Mouse (Mus musculus) heart, embryonic 16.5 days (tissue): ENCODE data around the gene Ap1g1. TPM values are rescaled to one million over a fixed set of nuclear protein-coding genes. Genes with fewer than 3 reads are reported as not detected.

ENCODE experiments used
- ATAC-seq: fragments of 200-750 bp; cut with Nextera tagmentation; replicated peaks from 2 replicates; pipeline ENCODE4 v1.8.0; 2017; ENCODE audit warnings: moderate number of reproducible peaks; ENCODE audit not compliant: insufficient read depth, low FRiP score; ENCODE audit errors: extremely low read depth
- H3K27ac ChIP-seq: fragments of 300-500 bp; sonication (generic); 2 replicates; pipeline ENCODE4 v1.5.1; 2014; ENCODE audit warnings: mild to moderate bottlenecking, low read length, control low read depth, moderate library complexity
- H3K27me3 ChIP-seq: fragments of 300-500 bp; sonication (generic); 2 replicates; pipeline ENCODE4 v1.6.1; 2014; ENCODE audit warnings: low read length, mixed read lengths; ENCODE audit not compliant: control insufficient read depth, insufficient read depth
- H3K36me3 ChIP-seq: fragments of 300-500 bp; sonication (generic); 2 replicates; pipeline ENCODE4 v1.6.1; 2014; ENCODE audit not compliant: control insufficient read depth, insufficient read depth
- H3K4me1 ChIP-seq: fragments of 300-500 bp; sonication (generic); 2 replicates; pipeline ENCODE4 v1.6.1; 2014; ENCODE audit warnings: low read length, mixed read lengths; ENCODE audit not compliant: control insufficient read depth, insufficient read depth
- H3K4me2 ChIP-seq: fragments of 300-500 bp; sonication (generic); 2 replicates; pipeline ENCODE4 v1.6.1; 2014; ENCODE audit warnings: low read depth, mild to moderate bottlenecking, control low read depth, low read length
- H3K4me3 ChIP-seq: fragments of 300-500 bp; sonication (generic); 2 replicates; pipeline ENCODE4 v1.5.1; 2014; ENCODE audit warnings: mild to moderate bottlenecking, control low read depth, low read length
- H3K9ac ChIP-seq: fragments of 300-500 bp; sonication (generic); 2 replicates; pipeline ENCODE4 v1.6.1; 2014; ENCODE audit warnings: low read length, control low read depth
- H3K9me3 ChIP-seq: fragments of 300-500 bp; sonication (generic); replicated peaks from 2 replicates; pipeline ENCODE4 v1.6.1; 2016; ENCODE audit warnings: low read length; ENCODE audit not compliant: control insufficient read depth
- WGBS: fragments of 180-500 bp; shearing (Covaris S2); extraction: QIAGEN DNeasy Blood & Tissue Kit; methylation state at CpG from one replicate; pipeline ENCODE4 v1.1.7; 2014; 5-methylcytosine and 5-hydroxymethylcytosine counted together
- polyA plus RNA-seq: library from polyadenylated mRNA; unstranded; fragments of >200 nt; fragmentation: Nextera tagmentation; extraction: Ambion mirVana; gene quantifications from 2 replicates; pipeline ENCODE4 v1.2.1, GENCODE M21; 2015

The Ap1g1 gene
- polyA plus RNA-seq, 1 experiment from 2014 or later = 26.1 TPM

- Histone ChIP-seq H3K27me3 (no peaks in the 10 kb centered on the region), H3K4me3 (no peak overlapping the region), H3K4me2 (no peak overlapping the region), H3K36me3 (peaks cover 6% of the 10 kb centered on the region), H3K4me1 (peaks cover 12% of the 10 kb centered on the region), H3K9ac (no peak overlapping the region), H3K27ac (no peak overlapping the region), H3K9me3 (no peaks in the 10 kb centered on the region)
- ATAC-seq = no peak
- 81% methylated on average over 2 of the region's 2 CpGs for WGBS
Observed at GRCm38 (mm10) chr8:109800325-109800724, 22.0 kb downstream of the Ap1g1 start.

GRCm38 (mm10) chr8:109803211-109803610, 24.9 kb downstream of the Ap1g1 start:
- no peaks in the 10 kb centered on the region for H3K27me3 ChIP-seq
- no peak overlapping the region for H3K4me3 ChIP-seq
- no peak overlapping the region for H3K4me2 ChIP-seq
- no peak overlapping the region for H3K27ac ChIP-seq
- H3K9ac ChIP-seq = no peak overlapping the region
- WGBS = 83% methylated on average over 3 of the region's 3 CpGs
- no peaks in the 10 kb centered on the region for H3K9me3 ChIP-seq
- H3K4me1 ChIP-seq = peaks cover 15% of the 10 kb centered on the region
- ATAC-seq = no peak
- H3K36me3 ChIP-seq = peaks cover 6% of the 10 kb centered on the region

GRCm38 (mm10) chr8:109803801-109804200, 25.4 kb downstream of the Ap1g1 start:
- Histone ChIP-seq H3K4me3 (no peak overlapping the region), H3K36me3 (peaks cover 6% of the 10 kb centered on the region), H3K4me1 (peaks cover 10% of the 10 kb centered on the region), H3K9ac (no peak overlapping the region), H3K4me2 (no peak overlapping the region), H3K9me3 (no peaks in the 10 kb centered on the region), H3K27me3 (no peaks in the 10 kb centered on the region), H3K27ac (no peak overlapping the region)
- ATAC-seq = no peak
- WGBS = 87% methylated on average over 3 of the region's 3 CpGs

GRCm38 (mm10) chr8:109806522-109806921, 28.2 kb downstream of the Ap1g1 start:
- no peak overlapping the region for H3K9ac ChIP-seq
- peak overlapping the region; percentile 10; the same call in 1 of the 2 replicates for H3K27ac ChIP-seq

GRCm38 (mm10) chr8:109807401-109808119, 29.2 kb downstream of the Ap1g1 start:
- no peak for ATAC-seq
- Histone ChIP-seq H3K9ac (no peak overlapping the region), H3K36me3 (peaks cover 6% of the 10 kb centered on the region), H3K9me3 (no peaks in the 10 kb centered on the region), H3K4me3 (no peak overlapping the region), H3K27me3 (no peaks in the 10 kb centered on the region), H3K4me1 (peaks cover 17% of the 10 kb centered on the region), H3K4me2 (no peak overlapping the region), H3K27ac (no peak overlapping the region)
- 81% methylated on average over 7 of the region's 7 CpGs for WGBS

More at GRCm38 (mm10) chr8:109806522-109806921, 28.2 kb downstream of the Ap1g1 start:
- Histone ChIP-seq H3K9me3 (no peaks in the 10 kb centered on the region), H3K4me3 (no peak overlapping the region), H3K27me3 (no peaks in the 10 kb centered on the region), H3K36me3 (peaks cover 6% of the 10 kb centered on the region), H3K4me1 (peaks cover 17% of the 10 kb centered on the region), H3K4me2 (no peak overlapping the region)
- ATAC-seq = no peak
- 34% methylated on average over 3 of the region's 3 CpGs for WGBS

GRCm38 (mm10) chr8:109808120-109808447, 29.7 kb downstream of the Ap1g1 start:
- Histone ChIP-seq H3K9me3 (no peaks in the 10 kb centered on the region), H3K4me1 (peaks cover 17% of the 10 kb centered on the region), H3K4me3 (no peak overlapping the region), H3K27me3 (no peaks in the 10 kb centered on the region), H3K4me2 (no peak overlapping the region), H3K36me3 (peaks cover 3% of the 10 kb centered on the region; the same call in 1 of the 2 replicates), H3K27ac (no peak overlapping the region), H3K9ac (no peak overlapping the region)
- ATAC-seq = no peak

- H3K27me3 ChIP-seq = no peaks in the 10 kb centered on the region
- WGBS = 43% methylated on average over 3 of the region's 3 CpGs
- no peaks in the 10 kb centered on the region for H3K36me3 ChIP-seq
- no peak overlapping the region for H3K9ac ChIP-seq
- H3K4me2 ChIP-seq = no peak overlapping the region
- ATAC-seq = no peak
- peaks cover 20% of the 10 kb centered on the region for H3K4me1 ChIP-seq
- H3K27ac ChIP-seq = no peak overlapping the region
- no peaks in the 10 kb centered on the region for H3K9me3 ChIP-seq
- no peak overlapping the region for H3K4me3 ChIP-seq
Observed at GRCm38 (mm10) chr8:109810434-109810833, 32.1 kb downstream of the Ap1g1 start.

- peaks cover 23% of the 10 kb centered on the region for H3K4me1 ChIP-seq
- WGBS = 54% methylated on average over 2 of the region's 2 CpGs
- no peaks in the 10 kb centered on the region for H3K27me3 ChIP-seq
- ATAC-seq = no peak
- no peaks in the 10 kb centered on the region for H3K36me3 ChIP-seq
- no peak overlapping the region for H3K9ac ChIP-seq
- H3K4me3 ChIP-seq = no peak overlapping the region
- H3K9me3 ChIP-seq = no peaks in the 10 kb centered on the region
- no peak overlapping the region for H3K27ac ChIP-seq
- no peak overlapping the region for H3K4me2 ChIP-seq
Observed at GRCm38 (mm10) chr8:109815268-109815667, 36.9 kb downstream of the Ap1g1 start.

GRCm38 (mm10) chr8:109817933-109818332, 39.6 kb downstream of the Ap1g1 start:
- Histone ChIP-seq H3K4me1 (peaks cover 17% of the 10 kb centered on the region), H3K27ac (peak overlapping the region; percentile 63), H3K36me3 (no peaks in the 10 kb centered on the region), H3K9me3 (no peaks in the 10 kb centered on the region), H3K9ac (no peak overlapping the region), H3K4me3 (no peak overlapping the region), H3K4me2 (no peak overlapping the region), H3K27me3 (no peaks in the 10 kb centered on the region)
- no peak for ATAC-seq
- WGBS = 26% methylated on average over 1 of the region's 1 CpGs
